In the genomic region with DNA sequence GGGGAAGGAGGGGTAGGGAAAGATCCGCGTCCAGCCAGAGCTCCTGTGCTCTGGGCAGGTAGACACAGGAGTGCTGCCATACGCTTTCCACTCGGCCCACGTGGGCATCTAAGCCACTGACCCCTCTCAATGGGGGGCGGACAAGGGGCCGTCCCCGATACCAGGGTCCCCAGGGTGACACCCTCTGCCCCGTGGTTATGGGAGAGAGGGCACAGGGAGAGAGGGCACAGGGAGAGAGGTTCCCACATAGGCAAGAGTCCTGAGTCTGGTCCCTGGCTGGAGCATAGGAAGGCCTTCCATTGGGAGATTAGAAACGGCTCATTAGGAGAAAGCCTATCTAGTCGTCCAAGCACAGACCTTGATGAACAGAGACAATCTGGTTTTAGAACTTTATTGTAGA, we compare ENCODE assay signal across 24 mouse cellular contexts. TPM values are rescaled to one million over a fixed set of nuclear protein-coding genes. Genes with fewer than 3 reads are reported as not detected.
DNase-seq lines count a peak whose midpoint lies in the region; ATAC-seq and TF ChIP-seq lines count a peak whose summit lies in the region.
"Had no signal": no experiment of that assay in that cellular context is flagged by ENCODE, and none has a peak within 500 bp of the region (broad histone marks: within the 10 kb centered on the region; RNA-seq: fewer than 3 reads in every experiment).

No protein-coding gene starts in this region.

- H3K9me3 ChIP-seq in liver, postnatal 0 days (ENCODE audit: low read length): peaks cover 5% of the 10 kb centered on the region
- H3K9me3 ChIP-seq in stomach, postnatal 0 days (ENCODE audit: control insufficient read depth, low read length): no peaks in the 10 kb centered on the region
- H3K9me3 ChIP-seq: heart, embryonic 15.5 days; intestine, embryonic 15.5 days had no signal

- TF ChIP-seq POLR2A in heart, adult 2 months (IDR thresholded peaks at IDR 0.05; ENCODE audit: insufficient read depth, low read depth, low read length): no peak

- H3K27me3 ChIP-seq in heart, adult 2 months (ENCODE audit: control insufficient read depth, insufficient read depth, low read length): no peaks in the 10 kb centered on the region; the same call in 1 of the 2 replicates
- no peaks in the 10 kb centered on the region for H3K27me3 ChIP-seq in liver, postnatal 0 days (ENCODE audit: insufficient read depth, low read length)
- H3K27me3 ChIP-seq in stomach, postnatal 0 days (ENCODE audit: control insufficient read depth, insufficient read depth, low read length): no peaks in the 10 kb centered on the region
- H3K27me3 ChIP-seq: embryonic facial prominence, embryonic 13.5 days; heart, embryonic 15.5 days; hindbrain, embryonic 13.5 days; intestine, embryonic 15.5 days; Patski had no signal

- no peak overlapping the region for H3K4me2 ChIP-seq in liver, postnatal 0 days (ENCODE audit: low read depth, low read length)
- no peak overlapping the region for H3K4me2 ChIP-seq in stomach, postnatal 0 days (replicated peaks; ENCODE audit: low read depth)
- H3K4me2 ChIP-seq: embryonic facial prominence, embryonic 13.5 days; heart, embryonic 11.5 days; heart, embryonic 15.5 days; hindbrain, embryonic 13.5 days; intestine, embryonic 15.5 days had no signal

- H3K27ac ChIP-seq in heart, adult 2 months: no peak overlapping the region
- H3K27ac ChIP-seq in liver, postnatal 0 days (ENCODE audit: low read depth): no peak overlapping the region
- no peak overlapping the region for H3K27ac ChIP-seq in stomach, postnatal 0 days (replicated peaks)
- H3K27ac ChIP-seq: embryonic facial prominence, embryonic 13.5 days; gastrocnemius, adult 2 months; heart, embryonic 15.5 days; hindbrain, embryonic 10.5 days; hindbrain, embryonic 13.5 days; intestine, embryonic 15.5 days had no signal

- peak; percentile 53 for DNase-seq in heart, adult 11 months
- DNase-seq in heart, adult 2 months: no peak
- DNase-seq in liver, postnatal 0 days: peak; percentile 9
- DNase-seq in liver: no peak
- peak; percentile 5 for DNase-seq in stomach, postnatal 0 days (ENCODE audit: low spot score)
- no peak for DNase-seq in kidney, postnatal 10 days
- DNase-seq: cerebellum, adult 18-20 months; cerebellum, adult 9-10 months; cerebellum, postnatal 14 days; forebrain, postnatal 0 days; heart, adult 18-20 months; heart, postnatal 36 days had no signal

- 94% methylated on average over 11 of the region's 11 CpGs for WGBS in heart, adult 2 months
- WGBS in liver, postnatal 0 days (ENCODE audit: insufficient replicate concordance): 86% methylated on average over 11 of the region's 11 CpGs
- 95% methylated on average over 11 of the region's 11 CpGs for WGBS in stomach, postnatal 0 days

- H3K36me3 ChIP-seq in heart, adult 2 months (ENCODE audit: control insufficient read depth, insufficient read depth, low read length): no peaks in the 10 kb centered on the region
- H3K36me3 ChIP-seq in liver, postnatal 0 days (replicated peaks; ENCODE audit: insufficient read depth, low read length): no peaks in the 10 kb centered on the region
- no peaks in the 10 kb centered on the region for H3K36me3 ChIP-seq in stomach, postnatal 0 days (ENCODE audit: control insufficient read depth, insufficient read depth, low read length)

- H3K4me1 ChIP-seq in heart, adult 2 months (ENCODE audit: control insufficient read depth, insufficient read depth, low read length): no peaks in the 10 kb centered on the region
- H3K4me1 ChIP-seq in liver, postnatal 0 days (ENCODE audit: insufficient read depth): no peaks in the 10 kb centered on the region
- no peaks in the 10 kb centered on the region for H3K4me1 ChIP-seq in stomach, postnatal 0 days (replicated peaks; ENCODE audit: control insufficient read depth, insufficient read depth)
- H3K4me1 ChIP-seq: embryonic facial prominence, embryonic 13.5 days; heart, embryonic 15.5 days; hindbrain, embryonic 10.5 days; hindbrain, embryonic 13.5 days; intestine, embryonic 15.5 days had no signal

- no peak for ATAC-seq in liver, postnatal 0 days
- no peak for ATAC-seq in stomach, postnatal 0 days (ENCODE audit: low FRiP score, low TSS enrichment)
- ATAC-seq: CD4-positive, CD25-positive, alpha-beta regulatory T cell, adult 4 months; forebrain, embryonic 14.5 days; forebrain, postnatal 0 days; hindbrain, embryonic 16.5 days; intestine, embryonic 15.5 days; Patski had no signal

- intact Hi-C loops in heart, adult 2 months (cut with DNase I): no loop called here

- H3K4me3 ChIP-seq in heart, adult 2 months: no peak overlapping the region
- H3K4me3 ChIP-seq in liver, postnatal 0 days (ENCODE audit: low read depth, low read length): no peak overlapping the region
- no peak overlapping the region for H3K4me3 ChIP-seq in stomach, postnatal 0 days (ENCODE audit: low read depth, low read length)
- H3K4me3 ChIP-seq: embryonic facial prominence, embryonic 13.5 days; erythroblast, embryonic 14.5 days; gastrocnemius, adult 2 months; heart, embryonic 15.5 days; hindbrain, embryonic 10.5 days; hindbrain, embryonic 13.5 days; intestine, embryonic 15.5 days had no signal

- H3K9ac ChIP-seq in heart, adult 2 months (ENCODE audit: low read depth, low read length): no peak overlapping the region
- H3K9ac ChIP-seq in liver, postnatal 0 days (replicated peaks): no peak overlapping the region
- no peak overlapping the region for H3K9ac ChIP-seq in stomach, postnatal 0 days (ENCODE audit: low read length)
- H3K9ac ChIP-seq: embryonic facial prominence, embryonic 13.5 days; forebrain, postnatal 0 days; heart, embryonic 15.5 days; hindbrain, embryonic 13.5 days; intestine, embryonic 15.5 days had no signal

- TF ChIP-seq CTCF in heart, adult 2 months (IDR thresholded peaks at IDR 0.05): no peak
- TF ChIP-seq CTCF in liver, postnatal 0 days (IDR thresholded peaks at IDR 0.05; ENCODE audit: low read depth): no peak
- TF ChIP-seq CTCF in stomach, postnatal 0 days (IDR thresholded peaks at IDR 0.05; ENCODE audit: low read depth): no peak

- TF ChIP-seq EP300 in heart, adult 2 months (IDR thresholded peaks at IDR 0.05; ENCODE audit: insufficient read depth, low read depth, low read length): no peak
- no peak for TF ChIP-seq EP300 in liver, postnatal 0 days (IDR thresholded peaks at IDR 0.05; ENCODE audit: low read depth)
- no peak for TF ChIP-seq EP300 in stomach, postnatal 0 days (optimal IDR thresholded peaks at IDR 0.05)

- no peaks in the 10 kb centered on the region for H3K79me2 ChIP-seq in heart, adult 2 months (replicated peaks; ENCODE audit: control insufficient read depth, insufficient read depth, low read length)

RNA-seq across cellular contexts. Expression of a gene that starts 45.7 kb away (rescaled TPM):
- total RNA-seq in heart, adult 2 months (2021): under 1 TPM; 0.45 to 0.57 TPM
- 0.14 and 0.26 TPM in 2 replicates for polyA plus RNA-seq in heart, adult 2 months (2012; rRNA removed)
- 0.14 and 0.16 TPM in 2 replicates for polyA plus RNA-seq in liver, postnatal 0 days (2015; fragmentation: Nextera tagmentation; extraction: Ambion mirVana)
- polyA plus RNA-seq in stomach, postnatal 0 days (2015; fragmentation: Nextera tagmentation; extraction: Ambion mirVana): 0.23 and 0.27 TPM in 2 replicates

Comparison
In these comparisons a context has a peak if more than half of its experiments do, and no peak if none do; other contexts are left out.
1. DNase-seq: peak in heart, adult 11 months (single experiment), liver, postnatal 0 days (single experiment) and stomach, postnatal 0 days (single experiment); none in heart, adult 2 months (0 of 2), liver (single experiment) and kidney, postnatal 10 days (single experiment).